ENCODE assay signal across 25 mouse cellular contexts in genomic region chr11:32488344-32488743, GRCm38 (mm10). TPM values are rescaled to one million over a fixed set of nuclear protein-coding genes. Genes with fewer than 3 reads are reported as not detected.
DNase-seq lines count a peak whose midpoint lies in the region; ATAC-seq and TF ChIP-seq lines count a peak whose summit lies in the region.
"Had no signal": no experiment of that assay in that cellular context is flagged by ENCODE, and none has a peak within 500 bp of the region (broad histone marks: within the 10 kb centered on the region; RNA-seq: fewer than 3 reads in every experiment).

No protein-coding gene starts in this region.

- no peak for TF ChIP-seq CTCF in liver, postnatal 0 days (IDR thresholded peaks at IDR 0.05; ENCODE audit: low read depth)

- no peaks in the 10 kb centered on the region for H3K27me3 ChIP-seq in heart, embryonic 10.5 days (ENCODE audit: insufficient read depth, poor library complexity, severe bottlenecking)
- H3K27me3 ChIP-seq in lung, embryonic 16.5 days (ENCODE audit: control insufficient read depth, insufficient read depth, low read depth, low read length) = no peaks in the 10 kb centered on the region
- no peaks in the 10 kb centered on the region for H3K27me3 ChIP-seq in limb, embryonic 15.5 days
- H3K27me3 ChIP-seq in liver, postnatal 0 days (ENCODE audit: insufficient read depth, low read length) = no peaks in the 10 kb centered on the region
- H3K27me3 ChIP-seq: forebrain, embryonic 13.5 days; hindbrain, embryonic 12.5 days; limb, embryonic 13.5 days; liver, embryonic 15.5 days; megakaryocyte, embryonic 14.5 days; neural tube, embryonic 13.5 days had no signal

- H3K4me1 ChIP-seq in heart, embryonic 10.5 days = peaks cover 24% of the 10 kb centered on the region; the same call in 1 of the 2 replicates
- peaks cover 29% of the 10 kb centered on the region for H3K4me1 ChIP-seq in lung, embryonic 16.5 days (replicated peaks; ENCODE audit: control insufficient read depth, insufficient read depth, low read length)
- H3K4me1 ChIP-seq in limb, embryonic 15.5 days = peaks cover 12% of the 10 kb centered on the region; the same call in 1 of the 2 replicates
- H3K4me1 ChIP-seq in liver, postnatal 0 days (ENCODE audit: insufficient read depth) = peaks cover 14% of the 10 kb centered on the region; the same call in 1 of the 2 replicates
- H3K4me1 ChIP-seq: forebrain, embryonic 13.5 days; hindbrain, embryonic 12.5 days; liver, embryonic 15.5 days had no signal

- no peak overlapping the region for H3K27ac ChIP-seq in heart, embryonic 10.5 days
- H3K27ac ChIP-seq in lung, embryonic 16.5 days (ENCODE audit: low read length) = peak overlapping the region; percentile 67
- peak overlapping the region; percentile 29; the same call in 1 of the 2 replicates for H3K27ac ChIP-seq in limb, embryonic 15.5 days
- no peak overlapping the region for H3K27ac ChIP-seq in liver, postnatal 0 days (ENCODE audit: low read depth)
- H3K27ac ChIP-seq: forebrain, embryonic 13.5 days; hindbrain, embryonic 12.5 days; limb, embryonic 13.5 days; liver, embryonic 15.5 days; neural tube, embryonic 13.5 days had no signal

- H3K36me3 ChIP-seq in heart, embryonic 10.5 days = no peaks in the 10 kb centered on the region
- no peaks in the 10 kb centered on the region for H3K36me3 ChIP-seq in lung, embryonic 16.5 days (ENCODE audit: control insufficient read depth, insufficient read depth, low read length)
- H3K36me3 ChIP-seq in limb, embryonic 15.5 days = 0 out of 2 replicates have a peak, but pooled peaks cover 2% of the 10 kb centered on the region
- no peaks in the 10 kb centered on the region for H3K36me3 ChIP-seq in liver, postnatal 0 days (replicated peaks; ENCODE audit: insufficient read depth, low read length)
- H3K36me3 ChIP-seq: hindbrain, embryonic 12.5 days; liver, embryonic 15.5 days; neural tube, embryonic 13.5 days had no signal

- no peak overlapping the region for H3K4me2 ChIP-seq in lung, embryonic 16.5 days (ENCODE audit: low read depth, low read length)
- no peak overlapping the region for H3K4me2 ChIP-seq in limb, embryonic 15.5 days
- H3K4me2 ChIP-seq in liver, postnatal 0 days (ENCODE audit: low read depth, low read length) = no peak overlapping the region
- H3K4me2 ChIP-seq: forebrain, embryonic 13.5 days; heart, embryonic 11.5 days; hindbrain, embryonic 12.5 days; limb, embryonic 13.5 days; liver, embryonic 15.5 days; neural tube, embryonic 13.5 days had no signal

- peak; percentile 41 for DNase-seq in heart, adult 8-10 months (ENCODE audit: low spot score)
- no peak for DNase-seq in heart, embryonic 10.5 days (ENCODE audit: low spot score)
- no peak for DNase-seq in lung, adult 18-20 months
- peak; percentile 21 for DNase-seq in NIH3T3 (ENCODE audit: low read depth)
- DNase-seq in liver, postnatal 0 days = no peak
- DNase-seq: adrenal gland, adult 8-10 months; cerebellum, adult 9-10 months; gastrocnemius, postnatal 36 days; heart, postnatal 10 days; kidney, adult 18-20 months; midbrain, embryonic 14.5 days; right cerebral cortex, adult 18-20 months; thymus, adult 2 months had no signal

- no peaks in the 10 kb centered on the region for H3K9me3 ChIP-seq in heart, embryonic 10.5 days
- H3K9me3 ChIP-seq in lung, embryonic 16.5 days (ENCODE audit: control insufficient read depth, low read length) = no peaks in the 10 kb centered on the region
- H3K9me3 ChIP-seq in limb, embryonic 15.5 days = no peaks in the 10 kb centered on the region
- H3K9me3 ChIP-seq in liver, postnatal 0 days (ENCODE audit: low read length) = no peaks in the 10 kb centered on the region
- H3K9me3 ChIP-seq: forebrain, embryonic 13.5 days; hindbrain, embryonic 12.5 days; limb, embryonic 13.5 days; liver, embryonic 15.5 days; megakaryocyte, embryonic 14.5 days; neural tube, embryonic 13.5 days had no signal

- ATAC-seq in lung, embryonic 16.5 days (ENCODE audit: low read depth) = no peak; the same call in 1 of the 2 replicates
- ATAC-seq in limb, embryonic 15.5 days (ENCODE audit: insufficient number of reproducible peaks, low FRiP score, low TSS enrichment, low read depth) = no peak
- ATAC-seq in liver, postnatal 0 days = no peak
- ATAC-seq: forebrain, embryonic 13.5 days had no signal

- no peak for TF ChIP-seq EP300 in liver, postnatal 0 days (IDR thresholded peaks at IDR 0.05; ENCODE audit: low read depth)

- no peak overlapping the region for H3K9ac ChIP-seq in lung, embryonic 16.5 days (ENCODE audit: low read length)
- no peak overlapping the region for H3K9ac ChIP-seq in limb, embryonic 15.5 days
- no peak overlapping the region for H3K9ac ChIP-seq in liver, postnatal 0 days (replicated peaks)
- H3K9ac ChIP-seq: forebrain, embryonic 13.5 days; hindbrain, embryonic 12.5 days; limb, embryonic 13.5 days; liver, embryonic 15.5 days; neural tube, embryonic 13.5 days had no signal

- H3K4me3 ChIP-seq in heart, embryonic 10.5 days = no peak overlapping the region
- H3K4me3 ChIP-seq in lung, embryonic 16.5 days (ENCODE audit: low read length) = no peak overlapping the region
- H3K4me3 ChIP-seq in limb, embryonic 15.5 days = no peak overlapping the region
- H3K4me3 ChIP-seq in liver, postnatal 0 days (ENCODE audit: low read depth, low read length) = no peak overlapping the region
- H3K4me3 ChIP-seq: forebrain, embryonic 13.5 days; hindbrain, embryonic 12.5 days; limb, embryonic 13.5 days; liver, embryonic 15.5 days; neural tube, embryonic 13.5 days had no signal

RNA-seq across cellular contexts. Expression of gene Ubtd2, which starts 33.2 kb away (rescaled TPM):
- total RNA-seq in heart, adult 8-10 months (2022) = 1 to 10 TPM; 3.0 to 4.4 (median 3.7) TPM
- 31.2 and 46.7 TPM in 2 replicates for polyA plus RNA-seq in heart, embryonic 10.5 days (2016; fragmentation: Nextera tagmentation; extraction: Ambion mirVana)
- polyA plus RNA-seq in lung, embryonic 16.5 days (2015; fragmentation: Nextera tagmentation; extraction: Ambion mirVana) = 38.2 and 42.0 TPM in 2 replicates
- 90.6 and 97.1 TPM in 2 replicates for polyA plus RNA-seq in limb, embryonic 15.5 days (2015; fragmentation: Nextera tagmentation; extraction: Ambion mirVana)
- 3.1 and 3.2 TPM in 2 replicates for polyA plus RNA-seq in liver, postnatal 0 days (2015; fragmentation: Nextera tagmentation; extraction: Ambion mirVana)

RNA-seq across cellular contexts. Expression of gene Efcab9, which starts 43.5 kb away (rescaled TPM):
- total RNA-seq in heart, adult 8-10 months (2022) = not detected
- polyA plus RNA-seq in heart, embryonic 10.5 days (2016; fragmentation: Nextera tagmentation; extraction: Ambion mirVana) = 0.36 TPM in 1 of 2 replicates, not detected in the other
- polyA plus RNA-seq in lung, embryonic 16.5 days (2015; fragmentation: Nextera tagmentation; extraction: Ambion mirVana) = 0.79 TPM in 1 of 2 replicates, not detected in the other
- polyA plus RNA-seq in limb, embryonic 15.5 days (2015; fragmentation: Nextera tagmentation; extraction: Ambion mirVana) = not detected in 2 replicates
- polyA plus RNA-seq in liver, postnatal 0 days (2015; fragmentation: Nextera tagmentation; extraction: Ambion mirVana) = 0.17 and 0.21 TPM in 2 replicates
- total RNA-seq: common myeloid progenitor, adult 5-6 weeks; left cerebral cortex, postnatal 10 days had no signal
- polyA plus RNA-seq: hindbrain, embryonic 12.5 days; large intestine, adult 2 months; midbrain, embryonic 14.5 days had no signal

RNA-seq across cellular contexts. Expression of gene Stk10, which starts 44.8 kb away (rescaled TPM):
- 1 to 10 TPM; 6.6 to 9.2 (median 8.7) TPM for total RNA-seq in heart, adult 8-10 months (2022)
- polyA plus RNA-seq in heart, embryonic 10.5 days (2016; fragmentation: Nextera tagmentation; extraction: Ambion mirVana) = 2.3 and 2.8 TPM in 2 replicates
- 2.6 and 3.2 TPM in 2 replicates for polyA plus RNA-seq in lung, embryonic 16.5 days (2015; fragmentation: Nextera tagmentation; extraction: Ambion mirVana)
- polyA plus RNA-seq in limb, embryonic 15.5 days (2015; fragmentation: Nextera tagmentation; extraction: Ambion mirVana) = 3.5 and 4.1 TPM in 2 replicates
- polyA plus RNA-seq in liver, postnatal 0 days (2015; fragmentation: Nextera tagmentation; extraction: Ambion mirVana) = 2.2 and 2.3 TPM in 2 replicates

Comparison
In these comparisons a context has a peak if more than half of its experiments do, and no peak if none do; other contexts are left out.
1. DNase-seq: peak in heart, adult 8-10 months (single experiment) and NIH3T3 (single experiment); none in heart, embryonic 10.5 days (single experiment), lung, adult 18-20 months (0 of 2) and liver, postnatal 0 days (single experiment).
2. H3K27ac ChIP-seq: peak in lung, embryonic 16.5 days (single experiment) and limb, embryonic 15.5 days (single experiment); none in heart, embryonic 10.5 days (single experiment) and liver, postnatal 0 days (single experiment).